Mouse (Mus musculus): ENCODE results near the gene Fam227a. TPM values are rescaled to one million over a fixed set of nuclear protein-coding genes. Genes with fewer than 3 reads are reported as not detected.
A peak's percentile ranks its signal among the peaks of the same experiment; 100 is the strongest.
"Not testable (repeated sequence)": the region's sequence is repeated elsewhere in the genome, so short reads cannot be mapped to it uniquely, and the experiment has no call there.

The Fam227a gene
- total and polyA plus RNA-seq, 2 experiments from 2014 or later, result 2.1 to 8.4 TPM

DNA sequence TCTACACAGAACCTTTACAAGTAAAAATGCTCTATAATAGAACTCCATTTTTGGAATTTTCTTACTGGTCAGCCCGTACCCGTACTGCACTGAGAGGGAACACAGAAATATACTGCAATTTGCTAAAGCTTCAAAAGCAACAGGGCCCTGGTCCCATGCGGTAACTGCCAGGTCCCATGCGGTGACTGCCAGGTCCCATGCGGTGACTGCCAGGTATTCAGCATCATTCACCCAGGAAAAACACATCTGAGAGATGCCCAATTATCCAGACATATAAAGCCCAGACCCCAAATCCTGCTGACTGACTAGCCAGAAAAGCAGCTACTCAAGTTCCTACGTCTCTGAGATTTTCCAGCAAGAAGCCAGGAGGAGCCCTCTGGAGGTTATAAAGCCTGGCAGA lies 25.9 kb upstream of the Fam227a start:
- Histone ChIP-seq H3K4me2 (ENCODE audit: low read depth, low read length) (peak overlapping the region; percentile 79), H3K9me3 (ENCODE audit: low read length) (no peaks in the 10 kb centered on the region), H3K27ac (no peak overlapping the region), H3K9ac (replicated peaks; ENCODE audit: low read length) (peak overlapping the region; percentile 42; the same call in 1 of the 2 replicates), H3K36me3 (ENCODE audit: insufficient read depth, low read length) (no peaks in the 10 kb centered on the region), H3K27me3 (ENCODE audit: insufficient read depth, low read length) (no peaks in the 10 kb centered on the region), H3K4me1 (ENCODE audit: insufficient read depth, low read length) (peaks cover 34% of the 10 kb centered on the region), H3K4me3 (ENCODE audit: low read length) (peak overlapping the region; percentile 93)
- WGBS, result 72% methylated on average over 6 of the region's 6 CpGs
- no peak for ATAC-seq
- no peak for TF ChIP-seq CTCF (IDR thresholded peaks at IDR 0.05; ENCODE audit: low read depth)
- DNase-seq (ENCODE audit: low spot score), result no peak

DNA sequence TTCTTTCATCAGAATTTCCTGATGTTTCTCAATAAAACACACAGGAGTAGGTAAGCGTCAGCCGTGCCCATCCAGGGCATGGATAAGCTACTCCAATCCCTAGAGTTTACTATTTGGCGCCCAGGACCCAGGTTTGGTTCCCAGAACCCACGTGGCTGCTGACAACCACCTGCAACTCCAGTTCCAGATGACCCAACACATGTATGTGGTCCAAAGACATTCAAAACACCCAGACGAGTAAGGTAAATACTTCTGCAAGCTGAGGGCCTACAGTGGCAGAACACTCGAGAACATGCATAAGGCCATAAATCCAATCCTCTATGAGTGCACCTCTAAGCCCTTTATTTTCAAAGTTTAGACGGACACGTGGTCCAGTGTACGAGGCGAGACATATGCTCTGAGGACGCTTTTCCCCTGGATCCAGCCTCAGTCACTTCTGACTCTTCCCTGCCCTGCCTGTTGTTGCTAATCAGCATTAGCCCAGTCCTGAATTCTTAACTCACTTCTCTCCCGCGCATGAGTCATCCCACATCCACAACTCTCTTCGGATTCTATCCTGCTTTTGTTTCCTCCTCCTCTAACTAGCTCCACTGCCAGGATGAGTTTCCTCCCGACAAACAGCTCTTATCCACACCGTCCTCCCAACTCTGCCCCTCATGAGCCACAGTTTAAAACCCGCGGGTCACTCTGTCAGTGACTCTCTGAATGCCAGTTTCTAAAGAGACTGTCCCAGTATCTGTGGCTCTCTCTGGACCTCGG lies 25.1 kb upstream of the Fam227a start:
- H3K4me1 ChIP-seq (ENCODE audit: insufficient read depth, low read length), result peaks cover 34% of the 10 kb centered on the region
- H3K9me3 ChIP-seq (ENCODE audit: low read length), result no peaks in the 10 kb centered on the region
- no peak for TF ChIP-seq CTCF (IDR thresholded peaks at IDR 0.05; ENCODE audit: low read depth)
- 67% methylated on average over 19 of the region's 19 CpGs for WGBS
- H3K36me3 ChIP-seq (ENCODE audit: insufficient read depth, low read length), result no peaks in the 10 kb centered on the region
- H3K4me3 ChIP-seq (ENCODE audit: low read length), result peak overlapping the region; percentile 93
- no peaks in the 10 kb centered on the region for H3K27me3 ChIP-seq (ENCODE audit: insufficient read depth, low read length)
- peak overlapping the region; percentile 42; the same call in 1 of the 2 replicates for H3K9ac ChIP-seq (replicated peaks; ENCODE audit: low read length)
- DNase-seq (ENCODE audit: low spot score) (no peak), ATAC-seq (no peak)
- peak overlapping the region; percentile 79 for H3K4me2 ChIP-seq (ENCODE audit: low read depth, low read length)
- H3K27ac ChIP-seq, result no peak overlapping the region

DNA sequence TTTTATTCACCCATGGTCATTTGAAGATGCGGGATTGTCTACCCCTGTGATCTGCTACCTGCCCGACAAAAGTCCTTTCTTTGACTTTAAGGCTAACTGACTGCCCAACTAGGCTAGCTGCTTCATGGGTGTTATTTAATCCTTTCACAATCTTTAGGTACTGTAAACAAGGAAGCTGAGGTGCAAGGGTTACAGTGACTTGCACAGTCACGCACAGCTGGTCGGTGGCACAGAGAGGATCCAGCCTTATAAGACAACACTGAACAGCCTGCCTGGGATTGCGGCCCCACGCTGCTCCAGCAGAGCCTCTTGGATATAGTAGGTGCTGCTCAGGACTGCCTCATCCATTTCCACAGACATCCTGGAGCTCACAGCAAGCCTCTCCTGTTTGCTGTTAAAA lies 24.4 kb upstream of the Fam227a start:
- no peaks in the 10 kb centered on the region for H3K36me3 ChIP-seq (ENCODE audit: insufficient read depth, low read length)
- DNase-seq (ENCODE audit: low spot score) (no peak), ATAC-seq (no peak)
- WGBS, result 86% methylated on average over 6 of the region's 6 CpGs
- no peak overlapping the region for H3K27ac ChIP-seq
- H3K4me3 ChIP-seq (ENCODE audit: low read length), result no peak overlapping the region
- no peak for TF ChIP-seq CTCF (IDR thresholded peaks at IDR 0.05; ENCODE audit: low read depth)
- H3K4me2 ChIP-seq (ENCODE audit: low read depth, low read length), result peak overlapping the region; percentile 79; the same call in 1 of the 2 replicates
- no peak overlapping the region for H3K9ac ChIP-seq (replicated peaks; ENCODE audit: low read length)
- H3K4me1 ChIP-seq (ENCODE audit: insufficient read depth, low read length), result peaks cover 34% of the 10 kb centered on the region
- H3K27me3 ChIP-seq (ENCODE audit: insufficient read depth, low read length), result no peaks in the 10 kb centered on the region
- no peaks in the 10 kb centered on the region for H3K9me3 ChIP-seq (ENCODE audit: low read length)

DNA sequence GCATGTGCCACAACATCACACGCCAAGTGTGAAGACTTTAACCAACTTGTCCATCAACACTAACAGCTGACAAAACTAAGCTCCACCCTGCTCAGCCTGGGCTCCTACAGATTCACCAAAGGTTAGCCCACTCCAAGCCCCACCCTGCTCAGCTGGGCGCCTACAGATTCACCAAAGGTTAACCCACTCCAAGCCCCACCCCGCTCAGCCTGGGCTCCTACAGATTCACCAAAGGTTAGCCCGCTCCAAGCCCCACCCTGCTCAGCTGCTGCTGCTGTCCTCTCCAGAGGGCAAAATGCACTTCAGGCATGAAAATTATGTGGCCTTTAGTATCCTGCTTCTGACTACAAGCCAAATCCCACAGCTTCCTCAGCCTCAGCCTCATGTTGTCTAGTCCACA lies 23.2 kb upstream of the Fam227a start:
- TF ChIP-seq CTCF (IDR thresholded peaks at IDR 0.05; ENCODE audit: low read depth), result no peak
- ATAC-seq (0 out of 2 replicates have a peak, but pooled peaks have one; percentile 7), DNase-seq (ENCODE audit: low spot score) (no peak)
- H3K4me3 ChIP-seq (ENCODE audit: low read length), result no peak overlapping the region
- H3K27ac ChIP-seq, result no peak overlapping the region
- H3K27me3 ChIP-seq (ENCODE audit: insufficient read depth, low read length), result no peaks in the 10 kb centered on the region
- no peaks in the 10 kb centered on the region for H3K36me3 ChIP-seq (ENCODE audit: insufficient read depth, low read length)
- no peak overlapping the region for H3K9ac ChIP-seq (replicated peaks; ENCODE audit: low read length)
- H3K9me3 ChIP-seq (ENCODE audit: low read length), result no peaks in the 10 kb centered on the region
- H3K4me1 ChIP-seq (ENCODE audit: insufficient read depth, low read length), result peaks cover 34% of the 10 kb centered on the region
- 86% methylated on average over 4 of the region's 4 CpGs for WGBS
- H3K4me2 ChIP-seq (ENCODE audit: low read depth, low read length), result 0 out of 2 replicates have a peak overlapping the region, but pooled peaks have one; percentile 1

- Histone ChIP-seq H3K36me3 (ENCODE audit: insufficient read depth, low read length) (peaks cover 28% of the 10 kb centered on the region), H3K27me3 (ENCODE audit: insufficient read depth, low read length) (no peaks in the 10 kb centered on the region), H3K4me1 (ENCODE audit: insufficient read depth, low read length) (no peaks in the 10 kb centered on the region), H3K9me3 (ENCODE audit: low read length) (no peaks in the 10 kb centered on the region), H3K27ac (no peak overlapping the region), H3K4me3 (ENCODE audit: low read length) (no peak overlapping the region), H3K9ac (replicated peaks; ENCODE audit: low read length) (no peak overlapping the region), H3K4me2 (ENCODE audit: low read depth, low read length) (no peak overlapping the region)
- DNase-seq (ENCODE audit: low spot score), result no peak
- 91% methylated on average over 2 of the region's 2 CpGs for WGBS
- no peak for ATAC-seq
- TF ChIP-seq CTCF (IDR thresholded peaks at IDR 0.05; ENCODE audit: low read depth), result no peak
Measured at GRCm38 (mm10) chr15:79677936-79678335, 19.2 kb upstream of the Fam227a start.

DNA sequence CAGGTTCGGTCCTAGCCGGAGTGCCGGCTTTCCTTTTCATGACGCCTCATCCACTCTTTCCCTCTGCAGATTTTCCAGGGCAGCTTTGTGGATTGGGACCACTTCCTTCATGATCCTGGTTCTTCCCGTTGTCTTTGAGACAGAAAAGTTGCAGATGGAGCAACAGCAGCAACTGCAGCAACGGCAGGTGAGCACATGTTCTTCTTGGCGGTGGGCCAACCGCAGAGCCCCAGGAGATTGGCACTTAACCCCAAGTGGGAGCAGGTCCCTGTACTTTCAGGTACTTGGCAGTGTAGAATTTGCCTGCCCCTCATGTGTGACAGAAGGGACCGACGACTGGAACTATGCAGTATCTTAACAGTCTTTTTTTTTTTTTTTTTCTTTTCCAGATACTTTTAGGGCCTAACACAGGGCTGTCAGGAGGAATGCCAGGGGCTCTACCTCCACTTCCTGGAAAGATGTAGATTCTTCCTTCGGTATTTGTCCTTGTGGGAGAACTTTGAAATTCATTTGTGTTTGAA lies 13.1 kb upstream of the Fam227a start:
- ATAC-seq; DNase-seq (ENCODE audit: low spot score); H3K9ac ChIP-seq (replicated peaks; ENCODE audit: low read length); H3K9me3 ChIP-seq (ENCODE audit: low read length); H3K27ac ChIP-seq; H3K4me1 ChIP-seq (ENCODE audit: insufficient read depth, low read length); H3K27me3 ChIP-seq (ENCODE audit: insufficient read depth, low read length): not testable (repeated sequence)
- Histone ChIP-seq H3K36me3 (ENCODE audit: insufficient read depth, low read length) (peaks cover 32% of the 10 kb centered on the region), H3K4me2 (ENCODE audit: low read depth, low read length) (peak overlapping the region; percentile 81), H3K4me3 (ENCODE audit: low read length) (peak overlapping the region; percentile 85)
- WGBS, result 75% methylated on average over 11 of the region's 11 CpGs

- Histone ChIP-seq H3K27ac (peak overlapping the region; percentile 70), H3K27me3 (ENCODE audit: insufficient read depth, low read length) (no peaks in the 10 kb centered on the region), H3K4me2 (ENCODE audit: low read depth, low read length) (peak overlapping the region; percentile 81), H3K9ac (replicated peaks; ENCODE audit: low read length) (peak overlapping the region; percentile 75), H3K4me1 (ENCODE audit: insufficient read depth, low read length) (0 out of 2 replicates have a peak, but pooled peaks cover 3% of the 10 kb centered on the region), H3K9me3 (ENCODE audit: low read length) (no peaks in the 10 kb centered on the region), H3K4me3 (ENCODE audit: low read length) (peak overlapping the region; percentile 85), H3K36me3 (ENCODE audit: insufficient read depth, low read length) (peaks cover 40% of the 10 kb centered on the region)
- ATAC-seq, result peak; percentile 53; the same call in 1 of the 2 replicates
- no peak for DNase-seq (ENCODE audit: low spot score)
- WGBS, result under 1% methylated on average over 33 of the region's 37 CpGs
- TF ChIP-seq CTCF (IDR thresholded peaks at IDR 0.05; ENCODE audit: low read depth), result no peak
Measured at GRCm38 (mm10) chr15:79670972-79671299, 12.2 kb upstream of the Fam227a start.
